Mouse (Mus musculus) liver, postnatal 0 days (tissue): ENCODE measurements around the gene Grb14. TPM values are rescaled to one million over a fixed set of nuclear protein-coding genes. Genes with fewer than 3 reads are reported as not detected.

ENCODE experiments used
- ATAC-seq: fragments of 200-750 bp; cut with Nextera tagmentation; 2 replicates; pipeline ENCODE4 v1.8.0; 2017; ENCODE audit warnings: mild to moderate bottlenecking, moderate library complexity
- DNase-seq: peaks from one replicate; pipeline ENCODE4 v3.0.0-alpha.2; 2016
- H3K27ac ChIP-seq: fragments of 300-500 bp; sonication (generic); 2 replicates; pipeline ENCODE4 v1.5.1; 2014; ENCODE audit warnings: antibody characterized with exemption, moderate library complexity, mild to moderate bottlenecking, low read depth
- H3K27me3 ChIP-seq: fragments of 300-500 bp; sonication (generic); 2 replicates; pipeline ENCODE4 v1.6.1; 2014; ENCODE audit warnings: low read length, control low read depth, mixed read lengths; ENCODE audit not compliant: insufficient read depth
- H3K36me3 ChIP-seq: fragments of 300-500 bp; sonication (generic); replicated peaks from 2 replicates; pipeline ENCODE4 v1.6.1; 2014; ENCODE audit warnings: mild to moderate bottlenecking, control low read depth, low read length, moderate library complexity, mixed read lengths; ENCODE audit not compliant: insufficient read depth
- H3K4me1 ChIP-seq: fragments of 300-500 bp; sonication (generic); 2 replicates; pipeline ENCODE4 v1.6.1; 2014; ENCODE audit warnings: antibody characterized with exemption, mild to moderate bottlenecking, control low read depth; ENCODE audit not compliant: insufficient read depth
- H3K4me2 ChIP-seq: fragments of 300-500 bp; sonication (generic); 2 replicates; pipeline ENCODE4 v1.6.1; 2014; ENCODE audit warnings: low read depth, mild to moderate bottlenecking, low read length, moderate library complexity, mixed read lengths
- H3K4me3 ChIP-seq: fragments of 300-500 bp; sonication (generic); 2 replicates; pipeline ENCODE4 v1.5.1; 2014; ENCODE audit warnings: low read depth, low read length
- H3K9ac ChIP-seq: fragments of 300-500 bp; sonication (generic); replicated peaks from 2 replicates; pipeline ENCODE4 v1.6.1; 2014; ENCODE audit warnings: mild to moderate bottlenecking, moderate library complexity
- H3K9me3 ChIP-seq: fragments of 300-500 bp; sonication (generic); 2 replicates; pipeline ENCODE4 v1.6.1; 2016; ENCODE audit warnings: mild to moderate bottlenecking, control low read depth, low read length, mixed read lengths
- CTCF ChIP-seq: sonication (generic); IDR thresholded peaks from 2 replicates; pipeline ENCODE4 v1.5.1; 2016; ENCODE audit warnings: antibody characterized with exemption, low read depth
- EP300 ChIP-seq: IDR thresholded peaks from 2 replicates; pipeline ENCODE4 v1.6.1; 2016; ENCODE audit warnings: antibody characterized with exemption, low read depth, mild to moderate bottlenecking
- WGBS: fragments of 180-500 bp; shearing (Covaris S2); extraction: QIAGEN DNeasy Blood & Tissue Kit; methylation state at CpG from one replicate; pipeline ENCODE4 v1.1.7; 2014; ENCODE audit not compliant: insufficient replicate concordance; 5-methylcytosine and 5-hydroxymethylcytosine counted together
- polyA plus RNA-seq: library from polyadenylated mRNA; unstranded; fragments of >200 nt; fragmentation: Nextera tagmentation; extraction: Ambion mirVana; gene quantifications from 2 replicates; pipeline ENCODE4 v1.2.1, GENCODE M21; 2015

Grb14 gene
- polyA plus RNA-seq, 1 experiment from 2014 or later, result 45.7 TPM

- H3K4me3 ChIP-seq, result no peak overlapping the region
- 45% methylated on average over 4 of the region's 4 CpGs for WGBS
- H3K27ac ChIP-seq, result no peak overlapping the region
- no peak for TF ChIP-seq EP300
- no peak for TF ChIP-seq CTCF
- no peaks in the 10 kb centered on the region for H3K36me3 ChIP-seq
- H3K4me2 ChIP-seq, result no peak overlapping the region
- no peaks in the 10 kb centered on the region for H3K4me1 ChIP-seq
- no peaks in the 10 kb centered on the region for H3K9me3 ChIP-seq
- ATAC-seq (no peak), DNase-seq (no peak)
- no peaks in the 10 kb centered on the region for H3K27me3 ChIP-seq
- no peak overlapping the region for H3K9ac ChIP-seq
Observed at GRCm38 (mm10) chr2:65038164-65038563, 13.4 kb upstream of the Grb14 start.

- no peak overlapping the region for H3K27ac ChIP-seq
Observed at GRCm38 (mm10) chr2:65037546-65037945, 12.8 kb upstream of the Grb14 start.

GRCm38 (mm10) chr2:65022363-65023240 lies 2.2 kb downstream of the Grb14 start:
- ATAC-seq (peak; percentile 93), DNase-seq (peak; percentile 79)
- H3K4me3 ChIP-seq, result peak overlapping the region; percentile 71
- peak overlapping the region; percentile 66 for H3K27ac ChIP-seq
- no peaks in the 10 kb centered on the region for H3K9me3 ChIP-seq
- H3K4me1 ChIP-seq, result no peaks in the 10 kb centered on the region
- no peak for TF ChIP-seq EP300
- peak; percentile 52 for TF ChIP-seq CTCF
- H3K27me3 ChIP-seq, result 0 out of 2 replicates have a peak, but pooled peaks cover 2% of the 10 kb centered on the region
- H3K9ac ChIP-seq, result peak overlapping the region; percentile 77
- H3K4me2 ChIP-seq, result peak overlapping the region; percentile 93
- no peaks in the 10 kb centered on the region for H3K36me3 ChIP-seq
- WGBS, result 2% methylated on average over 61 of the region's 71 CpGs

More at GRCm38 (mm10) chr2:65037546-65037945, 12.8 kb upstream of the Grb14 start:
- Histone ChIP-seq H3K4me2 (no peak overlapping the region), H3K9me3 (no peaks in the 10 kb centered on the region), H3K4me1 (no peaks in the 10 kb centered on the region), H3K27me3 (no peaks in the 10 kb centered on the region), H3K9ac (no peak overlapping the region), H3K36me3 (no peaks in the 10 kb centered on the region), H3K4me3 (no peak overlapping the region)
- TF ChIP-seq EP300, result no peak
- TF ChIP-seq CTCF, result no peak
- 47% methylated on average over 8 of the region's 8 CpGs for WGBS
- DNase-seq (no peak), ATAC-seq (no peak)

GRCm38 (mm10) chr2:65021691-65022362 lies 3.0 kb downstream of the Grb14 start:
- Histone ChIP-seq H3K27me3 (0 out of 2 replicates have a peak, but pooled peaks cover 2% of the 10 kb centered on the region), H3K9ac (peak overlapping the region; percentile 77), H3K4me2 (peak overlapping the region; percentile 93), H3K36me3 (no peaks in the 10 kb centered on the region), H3K9me3 (no peaks in the 10 kb centered on the region), H3K4me3 (peak overlapping the region; percentile 71), H3K27ac (peak overlapping the region; percentile 66), H3K4me1 (no peaks in the 10 kb centered on the region)
- 13% methylated on average over 15 of the region's 15 CpGs for WGBS
- peak; percentile 40 for ATAC-seq
- no peak for TF ChIP-seq CTCF
- TF ChIP-seq EP300, result no peak
- DNase-seq, result no peak

- no peak overlapping the region for H3K4me3 ChIP-seq
- no peak for ATAC-seq
- H3K9me3 ChIP-seq, result no peaks in the 10 kb centered on the region
- 0 out of 2 replicates have a peak, but pooled peaks cover 2% of the 10 kb centered on the region for H3K27me3 ChIP-seq
- DNase-seq, result no peak
- H3K36me3 ChIP-seq, result no peaks in the 10 kb centered on the region
- no peak overlapping the region for H3K4me2 ChIP-seq
- H3K4me1 ChIP-seq, result 0 out of 2 replicates have a peak, but pooled peaks cover 2% of the 10 kb centered on the region
- TF ChIP-seq EP300 (no peak), CTCF (no peak)
- H3K9ac ChIP-seq, result no peak overlapping the region
- 75% methylated on average over 2 of the region's 2 CpGs for WGBS
- H3K27ac ChIP-seq, result no peak overlapping the region
Observed at GRCm38 (mm10) chr2:65017375-65017774, 7.4 kb downstream of the Grb14 start.

- Histone ChIP-seq H3K4me2 (no peak overlapping the region), H3K9me3 (no peaks in the 10 kb centered on the region), H3K27me3 (no peaks in the 10 kb centered on the region), H3K27ac (peak overlapping the region; percentile 83), H3K9ac (no peak overlapping the region), H3K36me3 (no peaks in the 10 kb centered on the region), H3K4me1 (0 out of 2 replicates have a peak, but pooled peaks cover 2% of the 10 kb centered on the region), H3K4me3 (no peak overlapping the region)
- WGBS, result 50% methylated on average over 3 of the region's 3 CpGs
- peak; percentile 80 for ATAC-seq
- TF ChIP-seq EP300 (peak; percentile 56), CTCF (no peak)
- DNase-seq, result peak; percentile 23
Observed at GRCm38 (mm10) chr2:65014552-65014951, 10.2 kb downstream of the Grb14 start.
